17 mouse cellular contexts compared by ENCODE assay signal in the genomic region with DNA sequence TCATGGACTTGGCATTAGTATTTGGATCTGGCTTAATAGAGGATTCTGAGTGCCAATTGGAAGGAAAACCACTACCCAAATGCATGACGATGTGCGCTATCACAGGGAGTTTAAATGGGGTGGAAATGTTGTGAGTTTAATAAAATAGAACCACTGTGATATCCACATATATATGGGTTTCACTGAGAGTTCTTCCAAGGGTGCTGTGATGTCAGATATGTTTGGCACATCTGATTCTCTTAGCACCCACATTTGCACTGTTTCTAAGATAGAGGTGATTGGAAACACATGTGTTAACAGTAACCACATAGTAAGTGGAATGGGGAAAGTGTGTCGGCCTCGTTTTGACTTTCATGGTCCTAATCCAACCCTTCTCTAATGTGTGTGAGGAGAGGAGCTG.
DNase-seq lines count a peak whose midpoint lies in the region; ATAC-seq and TF ChIP-seq lines count a peak whose summit lies in the region.
"Had no signal": no experiment of that assay in that cellular context is flagged by ENCODE, and none has a peak within 500 bp of the region (broad histone marks: within the 10 kb centered on the region; RNA-seq: fewer than 3 reads in every experiment).

No protein-coding gene starts in this region.

- H3K4me3 ChIP-seq in lung, postnatal 0 days (ENCODE audit: low read depth, low read length) = no peak overlapping the region
- H3K4me3 ChIP-seq: forebrain, embryonic 10.5 days; heart, embryonic 13.5 days; hindbrain, embryonic 15.5 days; limb, embryonic 13.5 days had no signal

- WGBS in lung, postnatal 0 days = 59% methylated on average over 4 of the region's 4 CpGs

- TF ChIP-seq CTCF in lung, postnatal 0 days (IDR thresholded peaks at IDR 0.05) = no peak

- H3K4me2 ChIP-seq in lung, postnatal 0 days (replicated peaks; ENCODE audit: low read depth, low read length) = no peak overlapping the region
- H3K4me2 ChIP-seq: heart, embryonic 13.5 days; hindbrain, embryonic 15.5 days; limb, embryonic 13.5 days had no signal

- no peak for TF ChIP-seq EP300 in lung, postnatal 0 days (IDR thresholded peaks at IDR 0.05)

- H3K4me1 ChIP-seq in lung, postnatal 0 days (ENCODE audit: insufficient read depth, low read depth, low read length) = no peaks in the 10 kb centered on the region
- H3K4me1 ChIP-seq: forebrain, embryonic 10.5 days; heart, embryonic 13.5 days; hindbrain, embryonic 15.5 days; limb, embryonic 13.5 days had no signal

- H3K27me3 ChIP-seq in lung, postnatal 0 days (replicated peaks; ENCODE audit: insufficient read depth, low read length) = no peaks in the 10 kb centered on the region
- H3K27me3 ChIP-seq: heart, embryonic 13.5 days; hindbrain, embryonic 15.5 days; limb, embryonic 13.5 days had no signal

- ATAC-seq in lung, postnatal 0 days = 0 out of 2 replicates have a peak, but pooled peaks have one; percentile 26

- H3K36me3 ChIP-seq in lung, postnatal 0 days (ENCODE audit: insufficient read depth, low read length) = no peaks in the 10 kb centered on the region
- H3K36me3 ChIP-seq: forebrain, embryonic 10.5 days; heart, embryonic 13.5 days; hindbrain, embryonic 15.5 days; limb, embryonic 13.5 days had no signal

- no peak overlapping the region for H3K9ac ChIP-seq in lung, postnatal 0 days (replicated peaks; ENCODE audit: low read depth)
- H3K9ac ChIP-seq: heart, embryonic 13.5 days; hindbrain, embryonic 15.5 days; limb, embryonic 13.5 days had no signal

- H3K9me3 ChIP-seq in lung, postnatal 0 days (ENCODE audit: low read length) = no peaks in the 10 kb centered on the region
- H3K9me3 ChIP-seq: forebrain, embryonic 10.5 days; heart, embryonic 13.5 days; hindbrain, embryonic 15.5 days; limb, embryonic 13.5 days had no signal

- DNase-seq in cerebellum, postnatal 14 days = peak; percentile 22 to 67
- DNase-seq in cerebellum, postnatal 25 days = no peak
- peak; percentile 36 for DNase-seq in heart, adult 8-10 months (ENCODE audit: low spot score)
- no peak for DNase-seq in heart, postnatal 4 days
- no peak for DNase-seq in lung, postnatal 0 days (ENCODE audit: low spot score)
- DNase-seq in lung, postnatal 4 days = no peak
- peak; percentile 32 for DNase-seq in telencephalon, adult 2 months (ENCODE audit: low read depth, low spot score)
- no peak for DNase-seq in right cerebral cortex, postnatal 14 days
- DNase-seq: adrenal gland, postnatal 25 days; cerebellum, adult 11 months; kidney, adult 8-10 months; midbrain, embryonic 14.5 days had no signal

- H3K27ac ChIP-seq in lung, postnatal 0 days (ENCODE audit: low read length) = no peak overlapping the region
- H3K27ac ChIP-seq: forebrain, embryonic 10.5 days; heart, embryonic 13.5 days; hindbrain, embryonic 15.5 days; limb, embryonic 13.5 days; macrophage had no signal

Comparison
In these comparisons a context has a peak if more than half of its experiments do, and no peak if none do; other contexts are left out.
1. DNase-seq: peak in cerebellum, postnatal 14 days (2 of 2), heart, adult 8-10 months (single experiment) and telencephalon, adult 2 months (single experiment); none in cerebellum, postnatal 25 days (0 of 2), heart, postnatal 4 days (single experiment), lung, postnatal 0 days (single experiment), lung, postnatal 4 days (0 of 2) and right cerebral cortex, postnatal 14 days (single experiment).